Mouse (Mus musculus) lung, embryonic 16.5 days (tissue): ENCODE measurements at regions not wholly inside any gene's neighbourhood (a gene's known extent, or its start where the extent isn't known, plus 50 kb on each side); places are given as distances from the start of the nearest gene placed in this dataset.

Experiments
- ATAC-seq: fragments of 200-750 bp; cut with Nextera tagmentation; 2 replicates; pipeline ENCODE4 v1.8.0; 2017; ENCODE audit warnings: low read depth, mild to moderate bottlenecking, moderate library complexity
- H3K27ac ChIP-seq: fragments of 300-500 bp; sonication (generic); 2 replicates; pipeline ENCODE4 v1.5.1; 2014; ENCODE audit warnings: mild to moderate bottlenecking, control low read depth, low read length
- H3K27me3 ChIP-seq: fragments of 300-500 bp; sonication (generic); 2 replicates; pipeline ENCODE4 v1.6.1; 2014; ENCODE audit warnings: low read depth, low read length, mixed read lengths; ENCODE audit not compliant: control insufficient read depth, insufficient read depth
- H3K36me3 ChIP-seq: fragments of 300-500 bp; sonication (generic); 2 replicates; pipeline ENCODE4 v1.6.1; 2014; ENCODE audit warnings: low read length; ENCODE audit not compliant: control insufficient read depth, insufficient read depth
- H3K4me1 ChIP-seq: fragments of 300-500 bp; sonication (generic); replicated peaks from 2 replicates; pipeline ENCODE4 v1.6.1; 2014; ENCODE audit warnings: low read length, mixed read lengths; ENCODE audit not compliant: control insufficient read depth, insufficient read depth
- H3K4me2 ChIP-seq: fragments of 300-500 bp; sonication (generic); 2 replicates; pipeline ENCODE4 v1.6.1; 2014; ENCODE audit warnings: low read depth, low read length, control low read depth
- H3K4me3 ChIP-seq: fragments of 300-500 bp; sonication (generic); 2 replicates; pipeline ENCODE4 v1.5.1; 2014; ENCODE audit warnings: mild to moderate bottlenecking, low read length, control low read depth
- H3K9ac ChIP-seq: fragments of 300-500 bp; sonication (generic); 2 replicates; pipeline ENCODE4 v1.6.1; 2014; ENCODE audit warnings: low read length, control low read depth
- H3K9me3 ChIP-seq: fragments of 300-500 bp; sonication (generic); 2 replicates; pipeline ENCODE4 v1.6.1; 2016; ENCODE audit warnings: low read length; ENCODE audit not compliant: control insufficient read depth
- WGBS: fragments of 180-500 bp; shearing (Covaris S2); extraction: QIAGEN DNeasy Blood & Tissue Kit; methylation state at CpG from one replicate; pipeline ENCODE4 v1.1.7; 2014; 5-methylcytosine and 5-hydroxymethylcytosine counted together

DNA sequence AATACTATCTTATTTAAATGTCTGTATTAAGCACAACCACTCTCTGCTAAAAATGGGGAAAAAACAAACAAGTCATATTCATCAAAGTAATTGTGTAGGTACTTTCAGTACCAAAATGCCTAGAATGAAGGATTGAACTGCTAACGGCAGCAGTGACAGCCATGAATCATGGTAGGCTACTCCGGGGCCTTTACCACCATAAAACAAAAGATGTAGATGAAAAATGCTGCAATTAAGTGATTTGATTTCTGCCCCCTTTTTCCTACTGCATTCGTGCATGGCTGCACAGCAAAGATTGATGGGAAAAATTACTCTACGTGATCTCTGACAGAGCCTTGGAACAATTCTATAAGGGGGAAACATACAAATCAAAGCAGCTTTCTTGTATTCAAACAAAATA, 763.8 kb upstream of the Mms22l start:
- Histone ChIP-seq H3K27ac (no peak overlapping the region), H3K27me3 (no peaks in the 10 kb centered on the region), H3K4me2 (no peak overlapping the region), H3K9ac (no peak overlapping the region), H3K9me3 (no peaks in the 10 kb centered on the region), H3K4me3 (no peak overlapping the region), H3K4me1 (no peaks in the 10 kb centered on the region), H3K36me3 (no peaks in the 10 kb centered on the region)
- WGBS: 72% methylated on average over 4 of the region's 4 CpGs
- ATAC-seq: no peak

DNA sequence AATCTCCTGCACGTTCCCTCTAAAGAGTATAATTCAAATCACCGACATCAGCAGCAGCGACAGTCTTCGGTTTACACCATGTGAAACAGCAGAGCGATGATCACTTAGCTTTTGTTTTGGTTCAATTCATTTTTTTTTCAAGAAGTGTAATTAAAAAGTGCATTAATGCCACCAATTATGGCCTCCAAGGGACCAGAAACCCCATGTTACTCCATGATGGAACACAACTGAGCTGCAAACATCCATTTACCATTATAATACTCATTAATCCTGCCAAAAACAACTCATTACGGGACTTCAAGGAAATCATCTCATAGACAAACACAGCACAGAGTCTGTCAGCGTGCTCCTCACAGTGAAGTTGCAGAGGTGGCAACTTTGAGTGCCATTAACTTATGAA, 752.2 kb upstream of the Mms22l start:
- no peaks in the 10 kb centered on the region for H3K9me3 ChIP-seq
- 76% methylated on average over 7 of the region's 7 CpGs for WGBS
- no peak overlapping the region for H3K27ac ChIP-seq
- H3K27me3 ChIP-seq: no peaks in the 10 kb centered on the region
- no peak overlapping the region for H3K4me3 ChIP-seq
- no peak overlapping the region for H3K9ac ChIP-seq
- H3K36me3 ChIP-seq: no peaks in the 10 kb centered on the region
- no peak overlapping the region for H3K4me2 ChIP-seq
- no peaks in the 10 kb centered on the region for H3K4me1 ChIP-seq
- no peak for ATAC-seq

DNA sequence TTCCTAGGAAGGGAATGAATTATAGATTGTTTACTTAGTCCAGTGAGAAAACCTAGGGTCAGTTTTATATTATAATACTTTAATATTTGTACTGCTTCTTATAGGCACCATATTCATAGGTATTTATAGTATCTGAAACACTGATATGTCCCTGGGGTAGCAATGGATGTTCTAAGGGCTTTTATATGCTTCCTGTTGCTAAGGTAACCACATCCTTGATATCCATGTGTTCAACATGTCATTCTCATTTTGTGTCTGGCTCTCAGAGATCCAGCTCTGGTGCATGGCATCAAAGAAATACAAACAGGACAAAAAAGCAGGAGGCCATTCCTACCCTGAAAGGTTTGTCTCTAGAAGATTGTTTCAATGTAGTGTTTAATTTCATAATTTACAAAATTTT, 738.2 kb upstream of the Mms22l start:
- Histone ChIP-seq H3K36me3 (no peaks in the 10 kb centered on the region), H3K4me3 (no peak overlapping the region), H3K4me1 (no peaks in the 10 kb centered on the region), H3K27ac (no peak overlapping the region), H3K4me2 (no peak overlapping the region), H3K9ac (no peak overlapping the region), H3K9me3 (no peaks in the 10 kb centered on the region), H3K27me3 (no peaks in the 10 kb centered on the region)
- no peak for ATAC-seq

DNA sequence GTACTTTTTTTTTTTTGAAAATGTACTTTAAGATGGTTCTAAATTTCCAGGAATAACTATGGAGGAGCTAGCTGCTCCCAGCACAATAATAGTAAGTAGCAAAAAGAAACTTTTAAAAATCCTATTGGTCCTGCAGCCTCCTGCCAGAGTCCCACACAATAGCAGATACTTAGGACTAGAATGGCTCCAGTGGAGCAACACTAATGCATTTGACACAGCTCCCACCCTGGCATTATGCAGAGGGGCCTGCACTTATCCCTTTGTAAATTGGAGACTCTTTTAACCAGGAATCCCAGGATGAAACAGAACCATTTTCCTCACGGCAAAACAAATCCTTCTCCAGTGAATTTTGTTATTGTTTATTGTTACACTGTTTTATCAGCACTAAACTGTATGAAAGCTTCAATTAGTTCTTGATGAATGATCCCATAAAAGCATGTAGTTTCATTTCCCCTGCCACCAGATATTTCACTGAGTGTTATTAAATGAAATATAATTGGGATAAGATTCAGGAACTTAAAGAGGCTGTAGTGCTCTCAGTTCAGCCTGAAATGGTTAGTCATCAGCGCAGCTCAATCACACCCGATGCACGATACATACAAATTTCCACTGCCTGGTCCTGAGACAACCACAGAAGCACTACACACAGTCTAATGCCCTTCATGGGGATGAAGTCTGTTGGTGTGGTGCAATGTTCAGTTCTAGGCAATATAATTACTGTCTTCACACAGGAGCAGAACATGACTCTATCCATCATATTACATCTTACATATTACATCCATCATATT, 708.6 kb upstream of the Mms22l start:
- Histone ChIP-seq H3K36me3 (no peaks in the 10 kb centered on the region), H3K4me1 (no peaks in the 10 kb centered on the region), H3K9ac (no peak overlapping the region), H3K4me2 (no peak overlapping the region), H3K4me3 (no peak overlapping the region), H3K9me3 (no peaks in the 10 kb centered on the region), H3K27me3 (no peaks in the 10 kb centered on the region), H3K27ac (no peak overlapping the region)
- 67% methylated on average over 4 of the region's 4 CpGs for WGBS
- ATAC-seq: no peak

DNA sequence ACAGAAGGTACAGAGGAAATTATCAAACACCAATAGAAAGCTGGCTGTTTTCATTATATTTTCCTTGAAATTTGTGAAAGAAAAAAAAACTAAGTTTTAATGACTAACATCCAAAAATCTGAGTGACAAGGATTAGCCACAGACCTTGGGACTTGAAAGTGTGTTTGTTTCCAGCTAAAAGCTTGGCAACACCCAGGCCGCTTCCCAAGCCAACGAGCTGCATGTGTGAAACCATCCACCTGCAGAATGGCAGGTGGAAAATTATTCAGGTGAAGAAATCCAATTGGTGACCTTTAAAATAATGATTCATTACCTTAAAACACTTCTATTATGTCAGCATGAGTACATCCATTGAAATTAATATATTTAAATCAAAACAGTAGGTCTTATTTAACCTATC, 672.7 kb upstream of the Mms22l start:
- H3K9me3 ChIP-seq: no peaks in the 10 kb centered on the region; the same call in 1 of the 2 replicates
- no peak overlapping the region for H3K4me2 ChIP-seq
- no peaks in the 10 kb centered on the region for H3K4me1 ChIP-seq
- H3K9ac ChIP-seq: no peak overlapping the region
- ATAC-seq: no peak
- no peaks in the 10 kb centered on the region for H3K36me3 ChIP-seq
- H3K4me3 ChIP-seq: no peak overlapping the region
- no peak overlapping the region for H3K27ac ChIP-seq
- H3K27me3 ChIP-seq: no peaks in the 10 kb centered on the region
- 64% methylated on average over 2 of the region's 2 CpGs for WGBS

DNA sequence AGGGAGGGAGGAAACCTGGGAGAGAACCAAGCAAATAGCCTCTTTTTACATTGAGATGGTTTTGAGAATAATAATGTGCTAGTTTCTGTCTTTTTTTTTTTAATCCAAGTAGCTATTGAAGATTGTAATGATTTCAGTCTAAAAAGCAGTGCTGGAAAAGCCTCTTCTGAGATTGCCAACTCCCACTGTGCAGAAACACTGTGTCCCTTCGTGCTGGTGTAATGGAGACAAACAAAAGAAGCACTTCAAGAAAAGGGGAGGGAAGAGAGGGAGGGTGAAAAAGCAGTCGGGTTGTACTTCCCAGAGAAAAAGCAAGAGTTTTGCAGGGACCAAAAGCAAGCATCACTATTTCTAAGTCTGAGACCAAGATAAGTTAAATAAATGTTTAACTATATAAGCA, 669.4 kb upstream of the Mms22l start:
- Histone ChIP-seq H3K4me3 (no peak overlapping the region), H3K9ac (no peak overlapping the region), H3K4me1 (no peaks in the 10 kb centered on the region), H3K27me3 (no peaks in the 10 kb centered on the region), H3K4me2 (no peak overlapping the region), H3K9me3 (no peaks in the 10 kb centered on the region), H3K36me3 (no peaks in the 10 kb centered on the region), H3K27ac (no peak overlapping the region)
- 0% methylated on average over 2 of the region's 2 CpGs for WGBS
- ATAC-seq: no peak

DNA sequence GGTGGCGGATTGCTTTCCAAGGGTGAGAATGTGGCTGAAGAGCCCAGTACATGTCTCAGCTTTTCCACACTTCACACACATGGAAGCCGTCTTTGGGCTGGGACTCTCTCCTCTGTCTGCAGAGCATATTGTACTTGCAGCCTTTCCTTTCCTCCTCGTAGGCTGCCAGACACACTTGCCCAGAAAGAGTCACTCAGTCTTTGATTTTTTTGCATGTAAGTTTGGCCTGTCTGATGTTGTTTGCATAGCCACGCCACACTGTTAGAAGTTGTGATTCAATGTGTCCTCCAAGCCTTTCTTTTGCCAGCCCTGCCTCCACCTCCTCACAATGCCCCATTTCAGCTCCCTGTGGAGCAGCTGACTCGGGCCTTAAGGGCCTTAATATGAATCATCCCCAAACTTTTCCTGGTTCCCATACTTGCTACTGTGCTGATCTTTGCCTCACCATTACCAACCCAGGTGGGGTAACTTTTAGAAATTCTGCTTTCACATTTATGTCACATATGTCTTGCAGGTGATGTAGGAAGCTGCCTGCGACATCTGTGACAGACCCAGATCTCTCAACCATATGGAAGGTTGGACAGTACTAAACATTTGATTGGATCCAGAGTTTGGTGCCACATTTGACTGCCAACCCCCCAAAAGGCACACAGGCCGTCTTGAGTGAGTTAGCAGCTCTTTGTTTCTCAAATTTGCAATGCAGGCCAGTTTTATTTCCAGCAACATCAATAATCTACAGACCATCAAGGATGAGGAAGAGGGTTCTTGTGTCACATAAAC, 663.7 kb upstream of the Mms22l start:
- Histone ChIP-seq H3K27me3 (no peaks in the 10 kb centered on the region), H3K9ac (no peak overlapping the region), H3K9me3 (no peaks in the 10 kb centered on the region), H3K4me3 (no peak overlapping the region), H3K4me1 (no peaks in the 10 kb centered on the region), H3K4me2 (no peak overlapping the region), H3K36me3 (no peaks in the 10 kb centered on the region), H3K27ac (no peak overlapping the region)
- 56% methylated on average over 7 of the region's 7 CpGs for WGBS
- ATAC-seq: no peak

DNA sequence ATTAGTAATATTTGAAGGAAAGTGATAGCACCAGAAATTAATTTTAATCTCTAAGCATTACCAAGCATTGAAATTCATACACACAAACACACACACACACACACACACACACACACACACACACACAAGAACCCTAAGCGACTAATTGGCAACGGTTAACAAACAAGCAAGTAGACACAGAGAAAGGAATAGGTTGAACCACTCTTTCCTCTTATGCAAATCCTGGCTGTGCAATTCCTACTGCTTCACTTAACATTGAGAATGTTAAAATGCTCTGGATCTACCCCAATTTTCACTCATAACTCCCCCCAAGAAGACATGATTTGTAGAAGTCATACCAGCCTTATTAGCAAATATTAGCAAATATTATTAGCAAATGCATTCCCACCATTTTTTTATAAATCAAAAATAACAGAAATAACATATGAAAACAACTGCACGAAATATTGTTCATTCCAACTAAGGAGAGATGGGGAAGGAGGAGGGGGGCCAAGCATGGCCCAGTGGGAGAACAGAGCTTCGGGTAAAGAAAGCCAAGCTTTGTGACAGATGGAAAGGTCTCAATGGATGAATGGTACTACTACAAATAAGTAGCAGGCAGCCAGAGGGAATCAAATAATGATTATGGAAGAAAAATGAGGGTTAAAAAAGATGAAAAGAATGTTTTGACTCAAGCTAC, 652.5 kb upstream of the Mms22l start:
- H3K9ac ChIP-seq: no peak overlapping the region
- no peaks in the 10 kb centered on the region for H3K36me3 ChIP-seq
- no peaks in the 10 kb centered on the region for H3K4me1 ChIP-seq
- no peaks in the 10 kb centered on the region for H3K27me3 ChIP-seq
- H3K27ac ChIP-seq: no peak overlapping the region
- no peak overlapping the region for H3K4me2 ChIP-seq
- WGBS: 73% methylated on average over 4 of the region's 4 CpGs
- H3K9me3 ChIP-seq: no peaks in the 10 kb centered on the region; the same call in 1 of the 2 replicates
- H3K4me3 ChIP-seq: no peak overlapping the region
- no peak for ATAC-seq

DNA sequence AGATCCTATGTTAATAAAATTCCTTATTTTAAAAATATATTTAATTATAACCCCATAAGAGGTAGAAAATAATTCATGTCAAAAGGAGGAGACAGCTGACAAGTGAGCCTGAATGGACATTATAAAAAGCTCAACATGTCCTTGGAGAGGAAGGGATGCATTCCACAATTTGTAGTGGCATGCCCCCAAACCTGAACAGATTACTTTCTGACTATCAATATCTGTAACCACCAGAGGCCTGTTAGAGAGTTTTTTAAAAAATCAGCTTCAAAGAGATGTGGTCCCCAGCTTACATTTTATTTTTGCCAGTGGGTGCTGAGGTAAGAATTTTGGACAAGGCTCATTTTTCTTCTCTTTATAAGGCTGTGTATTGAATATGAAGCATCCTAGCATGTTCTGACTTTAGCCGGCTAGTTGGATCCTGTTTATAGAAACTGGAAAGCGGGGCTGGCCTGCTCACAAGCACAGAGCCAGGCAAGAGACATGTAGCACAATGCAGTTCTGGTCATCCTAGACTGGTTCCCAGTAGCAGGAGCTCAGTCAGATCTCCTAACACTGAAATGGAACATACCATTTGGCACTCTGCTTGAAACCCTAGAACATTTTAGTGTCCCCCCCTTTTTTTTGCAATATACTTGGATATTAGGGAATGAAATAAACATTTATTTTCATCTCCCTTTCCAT, 651.8 kb upstream of the Mms22l start:
- no peaks in the 10 kb centered on the region; the same call in 1 of the 2 replicates for H3K9me3 ChIP-seq
- H3K27ac ChIP-seq: no peak overlapping the region
- no peak overlapping the region for H3K9ac ChIP-seq
- no peaks in the 10 kb centered on the region for H3K36me3 ChIP-seq
- H3K27me3 ChIP-seq: no peaks in the 10 kb centered on the region
- H3K4me3 ChIP-seq: no peak overlapping the region
- ATAC-seq: no peak
- no peak overlapping the region for H3K4me2 ChIP-seq
- no peaks in the 10 kb centered on the region for H3K4me1 ChIP-seq
- 81% methylated on average over 2 of the region's 2 CpGs for WGBS
